Mouse (Mus musculus): ENCODE data around the gene Morc1. TPM values are rescaled to one million over a fixed set of nuclear protein-coding genes. Genes with fewer than 3 reads are reported as not detected.

Gene Morc1
- polyA plus RNA-seq, 1 experiment from 2014 or later, result 0.08 TPM

DNA sequence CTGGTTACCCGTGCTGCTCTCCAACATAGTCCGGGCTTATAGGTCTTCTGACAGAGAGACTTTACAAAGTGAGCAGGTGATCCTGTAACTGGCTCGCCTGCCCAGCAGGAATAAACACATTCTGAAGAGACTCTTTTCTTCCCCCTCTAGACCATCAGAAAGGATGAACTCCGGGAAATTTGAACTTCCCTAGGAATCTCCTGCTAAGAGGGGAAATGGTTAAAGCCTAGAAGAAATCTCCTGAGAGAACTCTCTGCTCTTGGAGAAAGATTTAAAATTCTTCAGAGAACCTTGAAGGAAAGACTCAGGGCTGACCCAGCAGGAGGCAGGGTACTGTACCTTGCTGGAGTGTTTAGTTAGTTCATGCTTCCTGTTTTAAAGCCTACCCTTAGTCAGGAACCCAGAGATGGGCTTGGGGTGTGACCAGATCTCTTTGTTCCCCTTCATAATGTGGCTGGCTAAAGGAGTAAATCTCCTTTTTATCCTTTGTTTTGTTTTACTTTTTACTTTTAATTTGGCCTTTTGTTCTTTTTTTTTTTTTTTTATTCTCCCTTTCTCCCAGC lies 175.5 kb downstream of the Morc1 start:
- Histone ChIP-seq H3K4me1 (ENCODE audit: control insufficient read depth, insufficient read depth, low read length) (no peaks in the 10 kb centered on the region), H3K4me2 (ENCODE audit: low read length) (no peak overlapping the region), H3K27me3 (replicated peaks; ENCODE audit: control insufficient read depth, insufficient read depth, low read length) (no peaks in the 10 kb centered on the region), H3K4me3 (ENCODE audit: low read depth, low read length) (no peak overlapping the region), H3K9me3 (replicated peaks; ENCODE audit: control insufficient read depth, low read length) (no peaks in the 10 kb centered on the region), H3K27ac (ENCODE audit: low read depth, low read length) (no peak overlapping the region), H3K9ac (ENCODE audit: low read length) (no peak overlapping the region), H3K36me3 (ENCODE audit: control insufficient read depth, insufficient read depth, low read length) (no peaks in the 10 kb centered on the region)
- ATAC-seq, result no peak
- WGBS, result 59% methylated on average over 4 of the region's 4 CpGs
- no peak for DNase-seq (ENCODE audit: low spot score)

GRCm38 (mm10) chr16:48608224-48608623 lies 177.2 kb downstream of the Morc1 start:
- Histone ChIP-seq H3K4me2 (ENCODE audit: low read length) (no peak overlapping the region), H3K9me3 (replicated peaks; ENCODE audit: control insufficient read depth, low read length) (no peaks in the 10 kb centered on the region), H3K4me1 (ENCODE audit: control insufficient read depth, insufficient read depth, low read length) (no peaks in the 10 kb centered on the region), H3K4me3 (ENCODE audit: low read depth, low read length) (no peak overlapping the region), H3K27me3 (replicated peaks; ENCODE audit: control insufficient read depth, insufficient read depth, low read length) (no peaks in the 10 kb centered on the region), H3K36me3 (ENCODE audit: control insufficient read depth, insufficient read depth, low read length) (no peaks in the 10 kb centered on the region), H3K9ac (ENCODE audit: low read length) (no peak overlapping the region), H3K27ac (ENCODE audit: low read depth, low read length) (no peak overlapping the region)
- 71% methylated on average over 3 of the region's 3 CpGs for WGBS
- no peak for DNase-seq (ENCODE audit: low spot score)
- no peak for ATAC-seq

DNA sequence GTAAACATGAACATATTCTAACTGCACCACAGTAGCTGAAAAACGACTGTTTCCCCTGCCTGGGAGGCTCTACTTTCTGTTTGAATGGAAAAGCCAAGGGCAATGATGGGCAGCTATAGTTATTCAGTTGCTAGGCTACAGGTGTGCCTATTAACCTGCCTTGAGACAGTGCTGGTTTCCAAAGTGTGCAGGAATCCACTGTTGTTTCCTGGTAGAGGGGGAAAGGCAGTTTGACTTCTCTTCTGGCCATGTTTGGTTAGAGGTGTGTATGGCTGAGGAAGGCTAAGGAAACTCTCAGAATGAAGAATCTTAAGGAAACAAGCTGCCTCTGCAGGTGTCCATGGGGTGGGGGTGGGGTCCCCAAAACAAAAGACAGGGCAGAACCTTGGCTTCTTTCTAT lies 179.8 kb downstream of the Morc1 start:
- 64% methylated on average over 1 of the region's 1 CpGs for WGBS
- no peaks in the 10 kb centered on the region for H3K27me3 ChIP-seq (replicated peaks; ENCODE audit: control insufficient read depth, insufficient read depth, low read length)
- DNase-seq (ENCODE audit: low spot score), result no peak
- no peaks in the 10 kb centered on the region for H3K4me1 ChIP-seq (ENCODE audit: control insufficient read depth, insufficient read depth, low read length)
- H3K36me3 ChIP-seq (ENCODE audit: control insufficient read depth, insufficient read depth, low read length), result no peaks in the 10 kb centered on the region
- H3K4me2 ChIP-seq (ENCODE audit: low read length), result no peak overlapping the region
- no peak overlapping the region for H3K4me3 ChIP-seq (ENCODE audit: low read depth, low read length)
- H3K27ac ChIP-seq (ENCODE audit: low read depth, low read length), result no peak overlapping the region
- H3K9me3 ChIP-seq (replicated peaks; ENCODE audit: control insufficient read depth, low read length), result no peaks in the 10 kb centered on the region
- no peak overlapping the region for H3K9ac ChIP-seq (ENCODE audit: low read length)
- ATAC-seq, result no peak

- no peak overlapping the region for H3K9ac ChIP-seq (ENCODE audit: low read length)
- H3K9me3 ChIP-seq (replicated peaks; ENCODE audit: control insufficient read depth, low read length), result no peaks in the 10 kb centered on the region
- DNase-seq (ENCODE audit: low spot score), result no peak
- H3K27ac ChIP-seq (ENCODE audit: low read depth, low read length), result no peak overlapping the region
- ATAC-seq, result no peak
- 93% methylated on average over 2 of the region's 2 CpGs for WGBS
- H3K36me3 ChIP-seq (ENCODE audit: control insufficient read depth, insufficient read depth, low read length), result no peaks in the 10 kb centered on the region
- H3K4me1 ChIP-seq (ENCODE audit: control insufficient read depth, insufficient read depth, low read length), result no peaks in the 10 kb centered on the region
- H3K4me2 ChIP-seq (ENCODE audit: low read length), result no peak overlapping the region
- H3K4me3 ChIP-seq (ENCODE audit: low read depth, low read length), result no peak overlapping the region
- no peaks in the 10 kb centered on the region for H3K27me3 ChIP-seq (replicated peaks; ENCODE audit: control insufficient read depth, insufficient read depth, low read length)
Measured at GRCm38 (mm10) chr16:48611436-48611835, 180.4 kb downstream of the Morc1 start.

DNA sequence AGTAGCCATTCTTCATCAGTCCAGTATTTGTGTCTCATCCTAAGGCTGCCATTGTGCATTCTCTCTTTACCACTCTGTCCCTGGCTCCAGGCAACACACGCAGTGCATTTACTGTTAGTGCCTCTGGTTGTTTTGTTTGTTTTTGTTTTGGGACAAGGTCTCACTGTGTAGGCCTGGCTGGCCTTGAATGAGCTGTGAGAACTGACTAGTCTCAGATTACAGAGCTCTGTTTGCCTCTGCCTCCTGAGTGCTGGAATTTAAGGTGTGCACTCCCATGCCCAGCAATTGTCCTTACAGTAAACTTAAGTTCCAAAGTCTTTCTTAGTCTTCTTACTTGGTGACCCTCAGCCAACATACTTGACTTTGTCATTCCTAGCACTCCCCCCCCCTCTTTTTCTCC lies 182.7 kb downstream of the Morc1 start:
- Histone ChIP-seq H3K4me3 (ENCODE audit: low read depth, low read length) (no peak overlapping the region), H3K36me3 (ENCODE audit: control insufficient read depth, insufficient read depth, low read length) (no peaks in the 10 kb centered on the region), H3K4me2 (ENCODE audit: low read length) (no peak overlapping the region), H3K27ac (ENCODE audit: low read depth, low read length) (no peak overlapping the region), H3K9me3 (replicated peaks; ENCODE audit: control insufficient read depth, low read length) (no peaks in the 10 kb centered on the region), H3K4me1 (ENCODE audit: control insufficient read depth, insufficient read depth, low read length) (no peaks in the 10 kb centered on the region), H3K27me3 (replicated peaks; ENCODE audit: control insufficient read depth, insufficient read depth, low read length) (no peaks in the 10 kb centered on the region), H3K9ac (ENCODE audit: low read length) (no peak overlapping the region)
- DNase-seq (ENCODE audit: low spot score) (no peak), ATAC-seq (peak; percentile 23; the same call in 1 of the 2 replicates)
- WGBS, result 39% methylated on average over 1 of the region's 1 CpGs

- H3K27ac ChIP-seq (ENCODE audit: low read depth, low read length), result no peak overlapping the region
Measured at GRCm38 (mm10) chr16:48620510-48620909, 189.5 kb downstream of the Morc1 start.

DNA sequence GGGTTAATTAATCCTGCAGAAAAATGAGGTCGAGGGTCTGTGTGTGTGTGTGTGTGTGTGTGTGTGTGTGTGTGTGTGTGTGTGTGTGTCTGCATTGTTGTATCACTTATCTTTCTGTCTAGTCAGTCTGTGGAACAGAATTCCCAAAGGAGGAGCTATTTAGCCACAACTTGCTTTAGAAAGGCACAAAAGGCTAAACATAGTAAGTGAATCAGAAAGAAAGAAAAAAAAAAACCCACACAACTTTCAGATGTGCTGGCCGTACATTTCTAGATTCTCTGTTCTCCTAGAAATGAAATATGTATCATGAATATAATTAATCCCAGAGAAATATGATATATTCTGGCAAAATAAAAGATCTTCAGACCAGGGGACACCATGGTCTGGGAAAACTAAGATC lies 190.0 kb downstream of the Morc1 start:
- ATAC-seq (no peak), DNase-seq (ENCODE audit: low spot score) (no peak)
- Histone ChIP-seq H3K9ac (ENCODE audit: low read length) (no peak overlapping the region), H3K27me3 (replicated peaks; ENCODE audit: control insufficient read depth, insufficient read depth, low read length) (no peaks in the 10 kb centered on the region), H3K4me3 (ENCODE audit: low read depth, low read length) (no peak overlapping the region), H3K27ac (ENCODE audit: low read depth, low read length) (no peak overlapping the region), H3K36me3 (ENCODE audit: control insufficient read depth, insufficient read depth, low read length) (no peaks in the 10 kb centered on the region), H3K4me1 (ENCODE audit: control insufficient read depth, insufficient read depth, low read length) (no peaks in the 10 kb centered on the region), H3K9me3 (replicated peaks; ENCODE audit: control insufficient read depth, low read length) (no peaks in the 10 kb centered on the region), H3K4me2 (ENCODE audit: low read length) (no peak overlapping the region)
- 15% methylated on average over 2 of the region's 2 CpGs for WGBS

More at GRCm38 (mm10) chr16:48620510-48620909, 189.5 kb downstream of the Morc1 start:
- Histone ChIP-seq H3K4me2 (ENCODE audit: low read length) (no peak overlapping the region), H3K4me3 (ENCODE audit: low read depth, low read length) (no peak overlapping the region), H3K27me3 (replicated peaks; ENCODE audit: control insufficient read depth, insufficient read depth, low read length) (no peaks in the 10 kb centered on the region), H3K9me3 (replicated peaks; ENCODE audit: control insufficient read depth, low read length) (no peaks in the 10 kb centered on the region), H3K4me1 (ENCODE audit: control insufficient read depth, insufficient read depth, low read length) (no peaks in the 10 kb centered on the region), H3K9ac (ENCODE audit: low read length) (no peak overlapping the region), H3K36me3 (ENCODE audit: control insufficient read depth, insufficient read depth, low read length) (no peaks in the 10 kb centered on the region)
- DNase-seq (ENCODE audit: low spot score), result peak; percentile 3
- 17% methylated on average over 8 of the region's 8 CpGs for WGBS
- no peak for ATAC-seq

DNA sequence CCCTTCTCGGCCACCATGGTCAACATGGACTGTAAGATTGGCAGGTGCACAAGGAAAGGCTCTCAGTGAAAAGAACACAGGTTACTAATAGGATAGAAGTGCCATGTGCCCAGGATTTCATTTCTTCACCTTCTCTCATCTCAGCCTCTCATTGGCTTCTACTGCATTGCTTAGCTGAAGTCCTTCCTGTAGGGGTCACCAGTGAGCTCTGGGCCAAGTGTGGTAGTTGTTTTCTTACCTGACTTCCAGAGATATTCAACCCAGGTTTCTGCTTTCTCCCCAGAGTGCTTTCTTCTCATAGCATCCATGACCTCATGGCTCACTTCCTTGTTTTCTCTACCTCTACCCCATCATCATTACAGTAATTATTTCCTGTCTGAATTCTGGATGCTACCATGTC lies 192.4 kb downstream of the Morc1 start:
- no peaks in the 10 kb centered on the region for H3K4me1 ChIP-seq (ENCODE audit: control insufficient read depth, insufficient read depth, low read length)
- no peak overlapping the region for H3K4me3 ChIP-seq (ENCODE audit: low read depth, low read length)
- no peak for DNase-seq (ENCODE audit: low spot score)
- no peak overlapping the region for H3K9ac ChIP-seq (ENCODE audit: low read length)
- 79% methylated on average over 1 of the region's 1 CpGs for WGBS
- no peak for ATAC-seq
- H3K9me3 ChIP-seq (replicated peaks; ENCODE audit: control insufficient read depth, low read length), result no peaks in the 10 kb centered on the region
- no peak overlapping the region for H3K27ac ChIP-seq (ENCODE audit: low read depth, low read length)
- no peaks in the 10 kb centered on the region for H3K36me3 ChIP-seq (ENCODE audit: control insufficient read depth, insufficient read depth, low read length)
- no peaks in the 10 kb centered on the region for H3K27me3 ChIP-seq (replicated peaks; ENCODE audit: control insufficient read depth, insufficient read depth, low read length)
- no peak overlapping the region for H3K4me2 ChIP-seq (ENCODE audit: low read length)

DNA sequence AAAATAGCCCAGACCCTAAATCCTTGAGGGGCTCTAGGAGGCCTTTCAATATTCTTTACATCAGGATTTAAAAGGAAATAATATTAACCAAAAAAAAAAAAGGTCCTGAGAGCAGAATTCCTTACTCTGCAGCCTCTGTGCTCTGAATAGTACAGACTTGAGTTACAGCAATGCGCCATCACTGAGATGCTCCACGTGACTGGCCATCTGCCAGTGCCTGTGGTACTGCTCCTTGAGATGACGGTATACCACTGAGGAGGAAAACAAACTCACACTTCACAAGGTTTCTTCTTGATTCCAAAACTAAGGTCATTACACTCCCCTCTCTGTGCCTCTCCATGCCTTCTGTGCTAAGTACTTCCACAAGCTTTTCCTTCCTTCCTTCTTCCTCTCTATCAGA lies 195.1 kb downstream of the Morc1 start:
- Histone ChIP-seq H3K4me1 (ENCODE audit: control insufficient read depth, insufficient read depth, low read length) (no peaks in the 10 kb centered on the region), H3K9ac (ENCODE audit: low read length) (no peak overlapping the region), H3K4me3 (ENCODE audit: low read depth, low read length) (no peak overlapping the region), H3K4me2 (ENCODE audit: low read length) (no peak overlapping the region), H3K9me3 (replicated peaks; ENCODE audit: control insufficient read depth, low read length) (no peaks in the 10 kb centered on the region), H3K36me3 (ENCODE audit: control insufficient read depth, insufficient read depth, low read length) (no peaks in the 10 kb centered on the region), H3K27me3 (replicated peaks; ENCODE audit: control insufficient read depth, insufficient read depth, low read length) (no peaks in the 10 kb centered on the region), H3K27ac (ENCODE audit: low read depth, low read length) (no peak overlapping the region)
- no peak for ATAC-seq
- WGBS, result 80% methylated on average over 3 of the region's 3 CpGs
- DNase-seq (ENCODE audit: low spot score), result peak; percentile 22
